Mouse (Mus musculus): ENCODE measurements around the gene Tmem129.

The Tmem129 gene

GRCm38 (mm10) chr5:33635361-33635760, 22.9 kb downstream of the Tmem129 start:
- DNase-seq = no peak

GRCm38 (mm10) chr5:33632526-33632925, 25.7 kb downstream of the Tmem129 start:
- no peak for DNase-seq

- DNase-seq = peak; percentile 16 to 25
Measured at GRCm38 (mm10) chr5:33630615-33631014, 27.6 kb downstream of the Tmem129 start.

GRCm38 (mm10) chr5:33630061-33630460, 28.2 kb downstream of the Tmem129 start:
- peak in 1 of 2 experiments; percentile 44 for DNase-seq

- DNase-seq = peak; percentile 100
Measured at GRCm38 (mm10) chr5:33629301-33629987, 28.8 kb downstream of the Tmem129 start, which contains the start of the genes Fam53a and Gm9903. Gene Fam53a (minus strand): TSS chr5:33629635. Gene Gm9903 (plus strand): TSS chr5:33629925.

- peak in 1 of 2 experiments; percentile 65 for DNase-seq
Measured at GRCm38 (mm10) chr5:33628820-33629300, 29.4 kb downstream of the Tmem129 start.

GRCm38 (mm10) chr5:33627968-33628367, 30.2 kb downstream of the Tmem129 start:
- DNase-seq = no peak

- DNase-seq = no peak
Measured at GRCm38 (mm10) chr5:33623766-33624165, 34.5 kb downstream of the Tmem129 start.

- DNase-seq = no peak
Measured at GRCm38 (mm10) chr5:33622671-33623070, 35.5 kb downstream of the Tmem129 start.

- no peak for DNase-seq
Measured at GRCm38 (mm10) chr5:33614391-33614790, 43.8 kb downstream of the Tmem129 start.

- peak; percentile 45 to 47 for DNase-seq
Measured at GRCm38 (mm10) chr5:33611795-33612194, 46.4 kb downstream of the Tmem129 start.

GRCm38 (mm10) chr5:33609226-33609625, 49.0 kb downstream of the Tmem129 start:
- no peak for DNase-seq

GRCm38 (mm10) chr5:33607434-33607833, 50.8 kb downstream of the Tmem129 start:
- no peak for DNase-seq

GRCm38 (mm10) chr5:33606631-33607030, 51.6 kb downstream of the Tmem129 start:
- peak; percentile 41 to 57 for DNase-seq

- peak; percentile 39 to 44 for DNase-seq
Measured at GRCm38 (mm10) chr5:33605314-33605713, 52.9 kb downstream of the Tmem129 start.
